Mouse (Mus musculus) adrenal gland (tissue): ENCODE results near the gene Kcnd1.
"Not testable (repeated sequence)": the region's sequence is repeated elsewhere in the genome, so short reads cannot be mapped to it uniquely, and the experiment has no call there.

Experiments used
- intact Hi-C: fragments of 180-260 bp; cut with DNase I; formaldehyde crosslinking; loops from one replicate; pipeline ENCODE4 v1.15.1; 2025
- long read RNA-seq, 2 experiments: library from polyadenylated mRNA; unstranded; transcript quantifications; one replicate each; pipeline ENCODE4 v2.0.0; 2020; ENCODE audit warnings: borderline replicate concordance in 1 of 2; ENCODE audit not compliant: insufficient replicate concordance in 1 of 2

The Kcnd1 gene
- long read RNA-seq, experiment 1, result 0 reads
- long read RNA-seq, experiment 2, result 0 reads

- intact Hi-C loops, result no loop called here
These were observed at the start of gene Kcnd1 for GRCm38 (mm10) chrX:7821865-7822779. TSS of gene Kcnd1 (plus strand) at chrX:7822289.

GRCm38 (mm10) chrX:7772766-7773165, 49.3 kb upstream of the Kcnd1 start:
- intact Hi-C loops, result no loop called here

- intact Hi-C loops, result no loop called here
These were observed 46.4 kb upstream of the Kcnd1 start for GRCm38 (mm10) chrX:7775501-7776205.

GRCm38 (mm10) chrX:7776329-7777082, 45.6 kb upstream of the Kcnd1 start:
- intact Hi-C loops, result no loop called here

GRCm38 (mm10) chrX:7778450-7779244, 43.4 kb upstream of the Kcnd1 start:
- intact Hi-C loops, result no loop called here

GRCm38 (mm10) chrX:7779294-7779693, 42.8 kb upstream of the Kcnd1 start:
- intact Hi-C loops, result no loop called here

GRCm38 (mm10) chrX:7782603-7783092, 39.4 kb upstream of the Kcnd1 start:
- intact Hi-C loops, result no loop called here

GRCm38 (mm10) chrX:7789542-7790136, 32.5 kb upstream of the Kcnd1 start, which contains the start of gene Gripap1:
TSS of gene Gripap1 (plus strand) at chrX:7789765.
- intact Hi-C loops, result no loop called here

- intact Hi-C loops, result no loop called here
These were observed 31.8 kb upstream of the Kcnd1 start for GRCm38 (mm10) chrX:7790309-7790708.

- intact Hi-C loops, result no loop called here
These were observed 28.7 kb upstream of the Kcnd1 start for GRCm38 (mm10) chrX:7793361-7793760.

- intact Hi-C loops, result no loop called here
These were observed 27.1 kb upstream of the Kcnd1 start for GRCm38 (mm10) chrX:7795016-7795415.

GRCm38 (mm10) chrX:7797327-7797726, 24.8 kb upstream of the Kcnd1 start:
- intact Hi-C loops, result no loop called here

GRCm38 (mm10) chrX:7802157-7802556, 19.9 kb upstream of the Kcnd1 start:
- intact Hi-C loops, result not testable (repeated sequence)

GRCm38 (mm10) chrX:7815016-7815415, 7.1 kb upstream of the Kcnd1 start:
- intact Hi-C loops, result not testable (repeated sequence)

GRCm38 (mm10) chrX:7837146-7837545, 15.1 kb downstream of the Kcnd1 start:
- intact Hi-C loops, result no loop called here

GRCm38 (mm10) chrX:7840842-7841162, 18.7 kb downstream of the Kcnd1 start:
- intact Hi-C loops, result no loop called here

GRCm38 (mm10) chrX:7841163-7842162, 19.4 kb downstream of the Kcnd1 start, which contains the start of gene Otud5:
TSS of gene Otud5 (plus strand) at chrX:7841364.
- intact Hi-C loops, result no loop called here

- intact Hi-C loops, result no loop called here
These were observed 20.2 kb downstream of the Kcnd1 start for GRCm38 (mm10) chrX:7842318-7842717.

GRCm38 (mm10) chrX:7847845-7848244, 25.8 kb downstream of the Kcnd1 start:
- intact Hi-C loops, result no loop called here
